Mouse (Mus musculus) liver, embryonic 11.5 days (tissue): ENCODE results near the gene Pvr. TPM values are rescaled to one million over a fixed set of nuclear protein-coding genes. Genes with fewer than 3 reads are reported as not detected.

Experiments
- ATAC-seq: fragments of 200-750 bp; cut with Nextera tagmentation; replicated peaks from 2 replicates; pipeline ENCODE4 v1.8.0; 2017; ENCODE audit warnings: moderate number of reproducible peaks, mild to moderate bottlenecking, moderate TSS enrichment, moderate library complexity; ENCODE audit not compliant: low FRiP score
- DNase-seq: peaks from one replicate; pipeline ENCODE4 v3.0.0-alpha.2; 2017; ENCODE audit warnings: low spot score
- H3K27ac ChIP-seq: fragments of 300-500 bp; sonication (generic); 2 replicates; pipeline ENCODE4 v1.5.1; 2014; ENCODE audit warnings: mild to moderate bottlenecking, low read depth, low read length, control low read depth
- H3K27me3 ChIP-seq: fragments of 300-500 bp; sonication (generic); replicated peaks from 2 replicates; pipeline ENCODE4 v1.6.1; 2014; ENCODE audit warnings: low read length, mixed read lengths; ENCODE audit not compliant: control insufficient read depth, insufficient read depth
- H3K36me3 ChIP-seq: fragments of 300-500 bp; sonication (generic); 2 replicates; pipeline ENCODE4 v1.6.1; 2014; ENCODE audit warnings: mild to moderate bottlenecking, low read length, moderate library complexity, mixed read lengths; ENCODE audit not compliant: control insufficient read depth, insufficient read depth
- H3K4me1 ChIP-seq: fragments of 300-500 bp; sonication (generic); replicated peaks from 2 replicates; pipeline ENCODE4 v1.6.1; 2014; ENCODE audit warnings: low read length, mixed read lengths; ENCODE audit not compliant: control insufficient read depth, insufficient read depth
- H3K4me2 ChIP-seq: fragments of 300-500 bp; sonication (generic); 2 replicates; pipeline ENCODE4 v1.6.1; 2014; ENCODE audit warnings: mild to moderate bottlenecking, control low read depth, moderate library complexity
- H3K4me3 ChIP-seq: fragments of 300-500 bp; sonication (generic); 2 replicates; pipeline ENCODE4 v1.5.1; 2014; ENCODE audit warnings: low read depth, low read length, control low read depth
- H3K9ac ChIP-seq: fragments of 300-500 bp; sonication (generic); 2 replicates; pipeline ENCODE4 v1.6.1; 2014; ENCODE audit warnings: low read depth, low read length, control low read depth
- H3K9me3 ChIP-seq: fragments of 300-500 bp; sonication (generic); 2 replicates; pipeline ENCODE4 v1.6.1; 2016; ENCODE audit warnings: low read length, inconsistent platforms, mixed read lengths; ENCODE audit not compliant: control insufficient read depth
- WGBS: fragments of 180-500 bp; shearing (Covaris S2); extraction: QIAGEN DNeasy Blood & Tissue Kit; methylation state at CpG from one replicate; pipeline ENCODE4 v1.1.7; 2014; 5-methylcytosine and 5-hydroxymethylcytosine counted together
- polyA plus RNA-seq: library from polyadenylated mRNA; unstranded; fragments of >200 nt; fragmentation: Nextera tagmentation; extraction: Ambion mirVana; gene quantifications from 2 replicates; pipeline ENCODE4 v1.2.1, GENCODE M21; 2014

Gene Pvr
- polyA plus RNA-seq = 5.1 and 6.1 TPM in 2 replicates

- Histone ChIP-seq H3K27ac (no peak within 1 kb of the TSS), H3K9ac (peak within 1 kb of the TSS; percentile 67), H3K4me1 (peaks cover 5% of the 10 kb centered on the region; the same call in 1 of the 2 replicates), H3K4me2 (peak within 1 kb of the TSS; percentile 88), H3K9me3 (no peaks in the 10 kb centered on the region), H3K36me3 (peaks cover 12% of the 10 kb centered on the region), H3K4me3 (peak within 1 kb of the TSS; percentile 75), H3K27me3 (no peaks in the 10 kb centered on the region)
- WGBS = 1% methylated on average over 60 of the region's 60 CpGs
- peak; percentile 71 for DNase-seq
- ATAC-seq = peak; percentile 81
Measured at GRCm38 (mm10) chr7:19920506-19921261, at the start of gene Pvr. Pvr (minus strand) TSS chr7:19921160.

GRCm38 (mm10) chr7:19970196-19970595 is 49.2 kb upstream of the Pvr start:
- no peak overlapping the region for H3K9ac ChIP-seq
- no peak overlapping the region for H3K4me2 ChIP-seq
- 91% methylated on average over 8 of the region's 8 CpGs for whole genome bisulfite sequencing
- H3K36me3 ChIP-seq = no peaks in the 10 kb centered on the region
- ATAC-seq (no peak), DNase-seq (no peak)
- no peak overlapping the region for H3K4me3 ChIP-seq
- no peak overlapping the region for H3K27ac ChIP-seq
- H3K4me1 ChIP-seq = no peaks in the 10 kb centered on the region
- peaks cover 3% of the 10 kb centered on the region for H3K9me3 ChIP-seq
- no peaks in the 10 kb centered on the region for H3K27me3 ChIP-seq

DNA sequence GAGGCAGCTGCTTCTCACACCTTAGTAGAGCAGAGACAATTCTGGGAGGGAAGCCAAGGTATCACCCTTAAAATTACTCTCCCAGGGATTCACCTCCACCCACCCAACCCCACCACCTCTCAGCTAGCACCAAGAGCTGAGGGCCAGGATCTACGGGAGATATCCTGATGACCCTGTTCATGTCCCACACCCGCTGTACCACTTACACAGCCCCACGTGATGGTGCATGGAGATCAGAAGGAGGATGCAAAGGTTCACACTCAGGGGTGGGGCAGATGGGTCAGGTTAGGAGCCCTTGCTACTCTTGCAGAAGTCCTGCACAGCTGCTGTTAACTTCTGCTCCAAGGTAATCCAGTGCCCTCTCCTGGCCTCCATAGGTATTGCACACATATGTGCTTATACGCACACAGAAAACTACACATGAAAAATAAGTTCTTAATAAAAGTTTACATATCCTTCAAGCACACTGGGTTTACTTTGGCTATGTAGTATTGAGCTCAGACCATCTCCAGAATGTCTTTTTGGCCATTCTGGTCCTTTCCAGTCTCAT is 48.7 kb upstream of the Pvr start:
- H3K36me3 ChIP-seq = no peaks in the 10 kb centered on the region
- 92% methylated on average over 4 of the region's 4 CpGs for WGBS

GRCm38 (mm10) chr7:19969106-19969505 is 48.1 kb upstream of the Pvr start:
- no peak overlapping the region for H3K27ac ChIP-seq
- ATAC-seq (no peak), DNase-seq (no peak)
- peaks cover 3% of the 10 kb centered on the region for H3K9me3 ChIP-seq
- 80% methylated on average over 3 of the region's 3 CpGs for WGBS
- H3K4me1 ChIP-seq = no peaks in the 10 kb centered on the region
- no peaks in the 10 kb centered on the region for H3K27me3 ChIP-seq
- H3K36me3 ChIP-seq = no peaks in the 10 kb centered on the region
- H3K9ac ChIP-seq = no peak overlapping the region
- H3K4me3 ChIP-seq = no peak overlapping the region
- no peak overlapping the region for H3K4me2 ChIP-seq

More for the DNA sequence above, 48.7 kb upstream of the Pvr start:
- Histone ChIP-seq H3K4me3 (no peak overlapping the region), H3K27ac (no peak overlapping the region), H3K4me2 (no peak overlapping the region), H3K4me1 (no peaks in the 10 kb centered on the region), H3K9me3 (peaks cover 3% of the 10 kb centered on the region), H3K27me3 (no peaks in the 10 kb centered on the region), H3K9ac (no peak overlapping the region)
- no peak for DNase-seq
- no peak for ATAC-seq

DNA sequence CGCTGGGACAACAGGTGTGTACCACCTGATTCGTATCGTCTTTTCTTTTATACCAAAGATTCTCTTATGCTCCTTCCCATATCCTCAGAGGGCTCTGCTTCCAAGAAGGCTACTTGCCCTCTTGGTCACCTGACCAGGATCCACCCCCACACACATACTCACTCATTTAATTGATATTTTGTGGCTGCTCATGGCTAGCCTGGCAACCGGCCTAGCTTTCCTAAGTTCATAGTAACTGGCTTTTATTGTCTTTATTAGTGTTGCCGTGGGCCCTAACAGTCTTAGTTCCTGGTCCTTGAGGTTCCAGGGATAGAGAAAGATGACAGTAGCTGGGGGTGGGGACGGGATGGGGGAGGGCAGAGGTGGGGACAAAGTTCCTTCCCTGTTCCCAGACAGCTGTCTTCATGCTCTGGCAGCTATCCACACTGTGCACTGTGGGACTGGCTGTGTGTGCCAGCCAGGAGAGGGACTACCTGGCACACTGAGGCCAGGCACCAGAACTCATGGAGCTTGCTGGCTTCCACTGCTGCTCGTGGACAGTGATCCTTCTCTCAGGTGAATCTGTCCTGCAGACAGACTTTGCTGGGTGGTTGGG is 44.1 kb upstream of the Pvr start, which contains the start of gene Ceacam20:
Gene Ceacam20 (plus strand): TSS at position 428 of the 595 bp plus-strand sequence.
- WGBS = 74% methylated on average over 7 of the region's 7 CpGs
- Histone ChIP-seq H3K4me1 (no peaks in the 10 kb centered on the region), H3K27ac (no peak within 1 kb of the TSS), H3K27me3 (no peaks in the 10 kb centered on the region), H3K9me3 (no peaks in the 10 kb centered on the region; the same call in 1 of the 2 replicates), H3K4me2 (no peak within 1 kb of the TSS), H3K36me3 (no peaks in the 10 kb centered on the region), H3K4me3 (no peak within 1 kb of the TSS), H3K9ac (no peak within 1 kb of the TSS)
- DNase-seq (no peak), ATAC-seq (no peak)

- no peaks in the 10 kb centered on the region for H3K36me3 ChIP-seq
- WGBS = 60% methylated on average over 1 of the region's 1 CpGs
- ATAC-seq = no peak
Measured at GRCm38 (mm10) chr7:19962423-19962822, 41.5 kb upstream of the Pvr start.

GRCm38 (mm10) chr7:19956341-19956781 is 35.4 kb upstream of the Pvr start:
- H3K4me3 ChIP-seq = no peak overlapping the region
- no peaks in the 10 kb centered on the region for H3K36me3 ChIP-seq
- H3K9ac ChIP-seq = no peak overlapping the region
- no peaks in the 10 kb centered on the region for H3K27me3 ChIP-seq
- ATAC-seq = 0 out of 2 replicates have a peak, but pooled peaks have one; percentile 34
- no peaks in the 10 kb centered on the region for H3K4me1 ChIP-seq
- H3K9me3 ChIP-seq = no peaks in the 10 kb centered on the region
- no peak overlapping the region for H3K27ac ChIP-seq
- H3K4me2 ChIP-seq = no peak overlapping the region
- 2% methylated on average over 7 of the region's 7 CpGs for WGBS
- DNase-seq = peak; percentile 71

More at GRCm38 (mm10) chr7:19962423-19962822, 41.5 kb upstream of the Pvr start:
- H3K4me3 ChIP-seq = no peak overlapping the region
- no peak overlapping the region for H3K9ac ChIP-seq
- no peaks in the 10 kb centered on the region for H3K27me3 ChIP-seq
- DNase-seq = no peak
- no peaks in the 10 kb centered on the region for H3K4me1 ChIP-seq
- H3K9me3 ChIP-seq = no peaks in the 10 kb centered on the region
- H3K27ac ChIP-seq = no peak overlapping the region
- H3K4me2 ChIP-seq = no peak overlapping the region

GRCm38 (mm10) chr7:19955861-19956260 is 34.9 kb upstream of the Pvr start:
- H3K4me2 ChIP-seq = no peak overlapping the region
- H3K4me1 ChIP-seq = no peaks in the 10 kb centered on the region
- no peaks in the 10 kb centered on the region for H3K9me3 ChIP-seq
- H3K36me3 ChIP-seq = no peaks in the 10 kb centered on the region
- DNase-seq (no peak), ATAC-seq (no peak)
- H3K4me3 ChIP-seq = no peak overlapping the region
- WGBS = 64% methylated on average over 4 of the region's 4 CpGs
- no peak overlapping the region for H3K9ac ChIP-seq
- H3K27me3 ChIP-seq = no peaks in the 10 kb centered on the region
- no peak overlapping the region for H3K27ac ChIP-seq
